Mouse (Mus musculus) right cerebral cortex, adult 2 months (tissue): ENCODE data around the gene Tsga10.
"Not testable (repeated sequence)": the region's sequence is repeated elsewhere in the genome, so short reads cannot be mapped to it uniquely, and the experiment has no call there.

Source experiments
- DNase-seq, 2 experiments: peaks; one replicate each; pipeline ENCODE4 v3.0.0; 2021 to 2022; ENCODE audit warnings: low spot score in 2 of 2

The Tsga10 gene

DNA sequence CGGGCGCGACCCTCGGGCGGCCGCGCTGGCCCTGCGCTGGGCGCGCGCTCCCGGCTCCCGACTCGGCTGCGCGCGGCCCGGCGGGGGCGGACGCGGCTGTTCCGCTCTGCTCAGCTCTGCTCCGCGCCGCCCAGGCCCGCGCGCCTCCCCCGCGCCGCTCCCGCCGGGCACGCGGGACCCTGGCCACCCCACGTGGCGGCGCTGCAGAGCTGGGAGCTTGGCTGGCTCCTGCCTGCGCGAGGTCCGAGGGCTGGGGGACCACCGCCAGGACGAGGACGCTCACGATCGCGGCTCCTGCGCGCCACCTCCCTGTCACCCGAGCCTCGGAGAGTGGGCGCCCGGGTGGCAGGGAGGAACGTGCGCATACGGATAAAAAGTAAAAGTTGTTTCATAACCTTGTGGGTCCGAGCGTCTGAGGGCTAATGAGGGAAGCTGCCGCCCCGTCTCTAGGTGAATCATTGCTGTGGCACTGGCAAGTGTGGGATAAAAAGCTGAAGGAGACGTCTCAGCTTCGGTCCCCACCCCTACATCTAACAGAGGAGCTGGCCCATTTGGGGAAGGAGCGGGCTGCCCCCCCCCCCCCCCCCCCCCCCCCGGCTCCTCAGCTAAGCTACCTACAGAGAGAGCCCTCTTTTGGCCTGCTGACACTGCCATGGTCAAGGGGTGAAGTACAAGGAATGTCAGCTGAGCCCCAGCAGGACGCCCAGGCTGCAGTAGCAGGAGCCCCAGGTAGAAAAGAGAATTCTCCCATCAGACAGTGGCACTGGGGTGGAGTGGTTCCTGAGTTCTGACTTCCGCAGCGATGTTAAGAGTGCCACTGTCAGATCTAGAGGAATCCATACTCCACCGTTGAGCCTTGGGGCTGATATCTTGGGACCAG, 146.2 kb downstream of the Tsga10 start, which contains the start of gene 2010300C02Rik:
TSS of gene 2010300C02Rik (minus strand) at position 325 of the 880 bp plus-strand sequence.
- peak; percentile 76 to 77 for DNase-seq

GRCm38 (mm10) chr1:37719030-37719723, 147.1 kb downstream of the Tsga10 start:
- no peak for DNase-seq

DNA sequence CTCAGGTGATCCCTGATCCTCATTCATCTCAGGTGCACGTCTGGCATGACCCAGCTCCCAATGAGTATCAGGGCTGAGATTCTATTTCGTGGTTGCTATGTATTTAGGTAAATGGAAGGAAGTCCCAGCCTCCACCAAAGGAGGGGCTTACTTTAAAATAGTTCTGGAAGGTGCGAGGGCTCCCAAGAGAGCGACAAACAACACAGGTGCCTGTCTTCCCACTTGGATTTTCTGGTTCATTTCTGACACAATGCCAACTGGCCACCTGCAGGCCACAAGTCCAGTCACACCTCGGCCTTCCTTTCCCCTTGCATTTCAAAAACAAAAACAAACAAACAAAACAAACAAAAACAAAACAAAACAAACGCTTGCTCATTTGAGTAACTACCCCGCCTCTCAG, 147.7 kb downstream of the Tsga10 start:
- DNase-seq: no peak

DNA sequence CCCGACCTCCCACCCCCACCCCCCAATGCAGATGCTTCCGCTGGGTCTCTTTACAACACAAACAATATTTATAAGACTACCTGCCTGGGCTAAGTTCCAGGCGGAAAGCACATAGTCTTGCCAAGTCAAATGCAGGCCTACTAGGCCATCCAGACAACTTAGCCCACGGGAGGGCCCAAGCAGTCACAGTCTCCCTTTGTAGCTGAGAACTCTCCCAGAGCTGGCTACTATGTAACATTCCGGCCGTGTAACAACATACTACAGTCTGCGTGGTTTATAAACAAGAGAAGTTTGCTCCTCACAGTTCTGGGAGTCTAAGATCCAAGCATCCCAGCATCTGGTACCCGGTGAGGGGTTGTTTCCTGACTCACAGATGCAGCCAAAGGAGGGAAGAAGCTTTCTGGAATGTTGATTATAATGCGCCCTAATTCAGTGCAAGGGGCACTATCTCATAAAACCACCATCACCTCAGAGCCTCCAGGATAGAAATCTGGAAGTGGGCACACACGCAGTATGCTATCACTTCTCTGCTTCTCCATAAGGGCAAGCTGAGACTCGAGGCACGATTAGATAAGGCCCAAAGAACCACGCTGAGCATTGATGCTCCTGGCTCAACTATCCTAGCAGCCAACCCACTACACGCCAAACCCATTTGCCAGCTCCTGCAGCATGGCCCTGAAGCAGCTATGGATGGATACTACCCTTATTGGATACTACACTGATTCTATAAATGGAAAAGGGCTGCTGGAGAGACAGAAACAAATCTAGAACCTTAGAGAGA, 148.6 kb downstream of the Tsga10 start:
- DNase-seq: no peak

DNA sequence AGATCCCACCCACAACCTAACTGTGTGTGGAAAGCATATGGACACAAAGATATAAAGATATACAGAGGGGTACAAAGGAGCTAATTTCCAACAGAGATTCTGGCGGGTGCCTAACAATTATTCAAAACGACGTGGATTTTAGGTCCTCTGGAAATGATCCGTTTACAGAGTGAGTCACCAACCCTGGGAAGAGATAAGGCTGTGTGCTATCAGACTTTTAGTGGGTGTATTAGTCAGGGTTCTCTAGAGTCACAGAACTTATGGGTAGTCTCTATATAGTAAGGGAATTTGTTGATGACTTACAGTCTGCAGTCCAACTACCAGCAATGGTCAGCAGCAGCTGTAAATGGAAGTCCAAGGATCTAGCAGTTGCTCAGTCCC, 153.9 kb downstream of the Tsga10 start:
- not testable (repeated sequence) for DNase-seq

DNA sequence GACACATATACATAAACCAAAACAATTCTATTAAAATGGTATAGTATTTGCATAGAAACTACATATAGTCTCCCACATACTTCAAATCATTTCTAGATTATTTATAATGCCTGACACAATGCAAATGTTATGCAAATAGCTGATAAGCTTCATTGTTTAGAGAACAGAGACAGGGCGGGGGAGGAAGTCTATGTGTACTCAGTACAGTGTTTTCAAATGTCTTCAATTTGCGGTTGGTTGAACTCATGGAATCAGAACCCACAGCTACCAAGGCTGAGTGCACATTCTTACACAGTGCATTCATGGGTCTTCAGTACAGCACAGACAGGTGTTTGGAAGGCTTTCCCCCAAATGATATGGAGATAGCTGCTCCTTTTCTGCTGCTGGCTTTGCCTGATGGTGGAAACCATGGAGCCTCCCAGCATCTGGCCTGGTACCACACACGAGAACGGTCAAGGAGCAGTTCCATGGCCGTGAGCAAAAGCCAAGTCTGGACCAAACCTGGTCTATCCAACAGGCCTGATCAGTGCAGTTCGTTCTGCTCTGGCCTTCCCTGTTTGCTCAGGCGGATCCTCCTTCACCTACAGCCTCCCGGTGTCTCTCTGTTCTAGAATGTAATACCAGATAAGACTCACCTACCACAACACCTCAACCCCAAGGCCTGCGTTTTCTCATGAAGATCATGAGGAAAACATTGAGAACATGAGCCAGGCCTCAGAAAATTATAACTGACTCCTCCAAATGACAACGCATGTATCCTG, 154.5 kb downstream of the Tsga10 start:
- DNase-seq: peak in 1 of 2 experiments; percentile 2

- DNase-seq: no peak
These were observed 155.1 kb downstream of the Tsga10 start for GRCm38 (mm10) chr1:37711082-37711481.

GRCm38 (mm10) chr1:37709736-37710135, 156.5 kb downstream of the Tsga10 start:
- no peak for DNase-seq

GRCm38 (mm10) chr1:37708270-37708955, 157.8 kb downstream of the Tsga10 start:
- no peak for DNase-seq
